Mouse (Mus musculus) lung, postnatal 0 days (tissue): ENCODE results near the gene Ccdc148. TPM values are rescaled to one million over a fixed set of nuclear protein-coding genes. Genes with fewer than 3 reads are reported as not detected.
A peak's percentile ranks its signal among the peaks of the same experiment; 100 is the strongest.

Experiments used
- ATAC-seq: fragments of 200-750 bp; cut with Nextera tagmentation; 2 replicates; pipeline ENCODE4 v1.8.0; 2017; ENCODE audit warnings: moderate library complexity
- DNase-seq: peaks from one replicate; pipeline ENCODE4 v3.0.0-alpha.2; 2016; ENCODE audit warnings: low spot score
- H3K27ac ChIP-seq: fragments of 300-500 bp; sonication (generic); 2 replicates; pipeline ENCODE4 v1.5.1; 2014; ENCODE audit warnings: antibody characterized with exemption, mild to moderate bottlenecking, low read length, mixed read lengths
- H3K27me3 ChIP-seq: fragments of 300-500 bp; sonication (generic); replicated peaks from 2 replicates; pipeline ENCODE4 v1.6.1; 2014; ENCODE audit warnings: low read length, mixed read lengths; ENCODE audit not compliant: insufficient read depth
- H3K36me3 ChIP-seq: fragments of 300-500 bp; sonication (generic); 2 replicates; pipeline ENCODE4 v1.6.1; 2014; ENCODE audit warnings: low read length, mixed read lengths; ENCODE audit not compliant: insufficient read depth
- H3K4me1 ChIP-seq: fragments of 300-500 bp; sonication (generic); 2 replicates; pipeline ENCODE4 v1.6.1; 2014; ENCODE audit warnings: antibody characterized with exemption, low read depth, low read length, mixed read lengths; ENCODE audit not compliant: insufficient read depth
- H3K4me2 ChIP-seq: fragments of 300-500 bp; sonication (generic); replicated peaks from 2 replicates; pipeline ENCODE4 v1.6.1; 2014; ENCODE audit warnings: low read depth, mild to moderate bottlenecking, low read length, moderate library complexity, mixed read lengths
- H3K4me3 ChIP-seq: fragments of 300-500 bp; sonication (generic); 2 replicates; pipeline ENCODE4 v1.5.1; 2014; ENCODE audit warnings: low read depth, low read length
- H3K9ac ChIP-seq: fragments of 300-500 bp; sonication (generic); replicated peaks from 2 replicates; pipeline ENCODE4 v1.6.1; 2014; ENCODE audit warnings: low read depth, mild to moderate bottlenecking
- H3K9me3 ChIP-seq: fragments of 300-500 bp; sonication (generic); 2 replicates; pipeline ENCODE4 v1.6.1; 2016; ENCODE audit warnings: low read length, mixed read lengths
- CTCF ChIP-seq: IDR thresholded peaks from 2 replicates; pipeline ENCODE4 v1.5.1; 2016; ENCODE audit warnings: antibody characterized with exemption, mild to moderate bottlenecking
- EP300 ChIP-seq: IDR thresholded peaks from 2 replicates; pipeline ENCODE4 v1.6.1; 2016; ENCODE audit warnings: antibody characterized with exemption, mild to moderate bottlenecking, control low read depth
- WGBS: fragments of 180-500 bp; shearing (Covaris S2); extraction: QIAGEN DNeasy Blood & Tissue Kit; methylation state at CpG from one replicate; pipeline ENCODE4 v1.1.7; 2014; 5-methylcytosine and 5-hydroxymethylcytosine counted together
- polyA plus RNA-seq: library from polyadenylated mRNA; unstranded; fragments of >200 nt; fragmentation: Nextera tagmentation; extraction: Ambion mirVana; gene quantifications from 2 replicates; pipeline ENCODE4 v1.2.1, GENCODE M21; 2015

The Ccdc148 gene
- polyA plus RNA-seq, 1 experiment from 2014 or later, result 0.68 TPM

DNA sequence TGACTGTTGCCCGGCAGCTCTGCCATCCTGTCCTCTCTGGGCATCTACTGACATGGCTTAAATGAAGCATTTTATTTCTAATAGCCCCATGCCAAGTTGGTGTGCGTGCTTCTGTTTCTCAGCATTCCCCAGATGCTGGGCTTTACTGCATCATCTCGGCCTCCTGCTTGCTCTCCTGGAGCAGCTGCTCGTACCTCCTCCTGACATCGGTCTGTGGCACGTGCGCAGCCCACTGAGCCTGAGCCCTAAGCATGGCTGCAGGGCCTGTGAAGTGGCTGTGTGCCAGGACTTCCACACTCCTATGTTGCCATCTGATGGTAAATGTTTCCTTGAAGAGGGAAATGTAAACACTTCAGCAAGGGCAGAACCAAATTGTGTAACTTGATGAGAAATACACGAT is 31.0 kb upstream of the Ccdc148 start:
- ATAC-seq (peak; percentile 88), DNase-seq (peak; percentile 78)
- Histone ChIP-seq H3K36me3 (no peaks in the 10 kb centered on the region), H3K4me3 (no peak overlapping the region), H3K4me1 (no peaks in the 10 kb centered on the region; the same call in 1 of the 2 replicates), H3K9me3 (no peaks in the 10 kb centered on the region), H3K4me2 (no peak overlapping the region), H3K27ac (no peak overlapping the region), H3K9ac (no peak overlapping the region), H3K27me3 (no peaks in the 10 kb centered on the region)
- TF ChIP-seq EP300 (0 out of 2 replicates have a peak, but pooled peaks have one; percentile 53), CTCF (no peak)
- 34% methylated on average over 8 of the region's 8 CpGs for WGBS

GRCm38 (mm10) chr2:59190186-59190585 is 29.7 kb upstream of the Ccdc148 start:
- Histone ChIP-seq H3K27ac (no peak overlapping the region), H3K4me1 (no peaks in the 10 kb centered on the region; the same call in 1 of the 2 replicates), H3K9ac (no peak overlapping the region), H3K4me2 (no peak overlapping the region), H3K27me3 (no peaks in the 10 kb centered on the region), H3K9me3 (no peaks in the 10 kb centered on the region), H3K4me3 (no peak overlapping the region), H3K36me3 (no peaks in the 10 kb centered on the region)
- 85% methylated on average over 10 of the region's 10 CpGs for WGBS
- no peak for ATAC-seq
- DNase-seq, result no peak
- TF ChIP-seq CTCF (no peak), EP300 (no peak)

- DNase-seq (no peak), ATAC-seq (no peak)
- no peak overlapping the region for H3K27ac ChIP-seq
- H3K9me3 ChIP-seq, result no peaks in the 10 kb centered on the region
- TF ChIP-seq EP300 (no peak), CTCF (no peak)
- H3K4me1 ChIP-seq, result no peaks in the 10 kb centered on the region; the same call in 1 of the 2 replicates
- no peaks in the 10 kb centered on the region for H3K36me3 ChIP-seq
- 63% methylated on average over 5 of the region's 5 CpGs for WGBS
- no peak overlapping the region for H3K4me3 ChIP-seq
- no peaks in the 10 kb centered on the region for H3K27me3 ChIP-seq
- no peak overlapping the region for H3K4me2 ChIP-seq
- no peak overlapping the region for H3K9ac ChIP-seq
Measured at GRCm38 (mm10) chr2:59189661-59190185, 29.2 kb upstream of the Ccdc148 start.

- H3K9me3 ChIP-seq, result no peaks in the 10 kb centered on the region
- ATAC-seq, result no peak
- no peaks in the 10 kb centered on the region; the same call in 1 of the 2 replicates for H3K4me1 ChIP-seq
- no peak overlapping the region for H3K27ac ChIP-seq
- H3K4me3 ChIP-seq, result no peak overlapping the region
- H3K4me2 ChIP-seq, result no peak overlapping the region
- no peak overlapping the region for H3K9ac ChIP-seq
- DNase-seq, result no peak
- WGBS, result 88% methylated on average over 8 of the region's 8 CpGs
- TF ChIP-seq EP300 (no peak), CTCF (no peak)
- H3K27me3 ChIP-seq, result no peaks in the 10 kb centered on the region
- H3K36me3 ChIP-seq, result no peaks in the 10 kb centered on the region
Measured at GRCm38 (mm10) chr2:59188306-59188705, 27.8 kb upstream of the Ccdc148 start.

GRCm38 (mm10) chr2:59186966-59187365 is 26.5 kb upstream of the Ccdc148 start:
- WGBS, result 95% methylated on average over 6 of the region's 6 CpGs
- no peak overlapping the region for H3K9ac ChIP-seq
- no peaks in the 10 kb centered on the region for H3K27me3 ChIP-seq
- H3K4me1 ChIP-seq, result no peaks in the 10 kb centered on the region; the same call in 1 of the 2 replicates
- H3K4me2 ChIP-seq, result no peak overlapping the region
- DNase-seq (no peak), ATAC-seq (no peak)
- no peaks in the 10 kb centered on the region for H3K36me3 ChIP-seq
- TF ChIP-seq EP300 (no peak), CTCF (no peak)
- H3K27ac ChIP-seq, result no peak overlapping the region
- H3K9me3 ChIP-seq, result no peaks in the 10 kb centered on the region
- no peak overlapping the region for H3K4me3 ChIP-seq

DNA sequence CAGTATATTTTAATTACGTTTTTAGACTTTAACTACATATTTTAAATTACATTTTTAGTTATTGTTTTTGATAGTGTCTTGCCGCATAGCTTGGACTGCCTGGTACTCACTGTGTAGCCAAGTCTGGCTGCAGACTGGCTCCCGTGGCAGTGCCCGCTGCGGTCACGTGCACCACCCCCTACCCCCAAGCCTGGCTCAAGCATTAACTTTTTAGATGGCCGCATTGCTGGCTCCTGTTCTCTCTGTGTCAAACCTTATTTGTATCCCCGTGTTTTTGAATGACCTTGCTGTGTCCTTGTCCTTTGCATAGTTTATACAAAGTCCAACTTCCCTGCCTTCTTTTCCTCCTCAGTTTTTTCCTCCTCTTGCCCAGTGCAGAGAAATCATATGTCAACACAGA is 25.6 kb upstream of the Ccdc148 start:
- Histone ChIP-seq H3K4me3 (no peak overlapping the region), H3K27me3 (no peaks in the 10 kb centered on the region), H3K9ac (no peak overlapping the region), H3K4me1 (no peaks in the 10 kb centered on the region; the same call in 1 of the 2 replicates), H3K36me3 (no peaks in the 10 kb centered on the region), H3K4me2 (no peak overlapping the region), H3K27ac (no peak overlapping the region), H3K9me3 (no peaks in the 10 kb centered on the region)
- ATAC-seq, result no peak
- 92% methylated on average over 8 of the region's 8 CpGs for WGBS
- TF ChIP-seq CTCF, result no peak
- no peak for TF ChIP-seq EP300
- no peak for DNase-seq
